Comparison of ENCODE assay signal across 8 mouse cellular contexts in the genomic region with DNA sequence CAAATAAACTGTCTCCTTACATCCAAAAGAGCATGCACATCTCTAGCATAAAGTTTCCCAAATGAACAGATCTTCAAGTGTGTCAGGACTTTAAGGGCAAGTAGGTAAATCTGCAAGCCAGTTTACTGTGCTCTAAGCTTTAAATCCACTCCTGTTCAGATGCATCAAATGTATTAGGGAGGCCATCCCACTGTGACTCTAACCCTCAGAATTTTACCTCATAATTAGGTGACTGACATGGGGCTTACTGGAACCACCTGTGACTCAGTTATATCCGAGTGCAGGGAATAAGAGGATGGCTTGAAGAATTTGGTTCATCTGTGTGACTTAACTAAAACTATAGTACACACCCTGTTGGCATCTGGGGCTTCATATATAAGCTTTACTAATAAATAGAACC. TPM values are rescaled to one million over a fixed set of nuclear protein-coding genes. Genes with fewer than 3 reads are reported as not detected.
A peak's percentile ranks its signal among the peaks of the same experiment; 100 is the strongest.
DNase-seq lines count a peak whose midpoint lies in the region; ATAC-seq and TF ChIP-seq lines count a peak whose summit lies in the region.

No protein-coding gene starts in this region.

- TF ChIP-seq CTCF in liver, adult 2 months (IDR thresholded peaks at IDR 0.05; ENCODE audit: low read depth, low read length): no peak

- H3K9me3 ChIP-seq in embryonic facial prominence, embryonic 11.5 days (replicated peaks; ENCODE audit: control insufficient read depth, low read length): no peaks in the 10 kb centered on the region
- no peaks in the 10 kb centered on the region for H3K9me3 ChIP-seq in intestine, embryonic 15.5 days
- no peaks in the 10 kb centered on the region for H3K9me3 ChIP-seq in neural tube, embryonic 13.5 days

- no peak for ATAC-seq in embryonic facial prominence, embryonic 11.5 days (replicated peaks; ENCODE audit: insufficient number of reproducible peaks, low FRiP score, low TSS enrichment, low read depth)
- no peak for ATAC-seq in intestine, embryonic 15.5 days
- ATAC-seq in neural tube, embryonic 13.5 days (ENCODE audit: low read depth): no peak
- no peak for ATAC-seq in cerebellum, adult (ENCODE audit: insufficient number of reproducible peaks, low FRiP score, low TSS enrichment)

- H3K27ac ChIP-seq in liver, adult 2 months (replicated peaks; ENCODE audit: insufficient read depth, low read depth, low read length): no peak overlapping the region
- H3K27ac ChIP-seq in embryonic facial prominence, embryonic 11.5 days (replicated peaks; ENCODE audit: low read depth, low read length): no peak overlapping the region
- H3K27ac ChIP-seq in intestine, embryonic 15.5 days: peak overlapping the region; percentile 100
- H3K27ac ChIP-seq in neural tube, embryonic 13.5 days (replicated peaks): 0 out of 2 replicates have a peak overlapping the region, but pooled peaks have one; percentile 99

- peaks cover 5% of the 10 kb centered on the region; the same call in 1 of the 2 replicates for H3K4me1 ChIP-seq in liver, adult 2 months (ENCODE audit: control insufficient read depth, insufficient read depth, low read length)
- peaks cover 4% of the 10 kb centered on the region; the same call in 1 of the 2 replicates for H3K4me1 ChIP-seq in embryonic facial prominence, embryonic 11.5 days (ENCODE audit: control insufficient read depth, insufficient read depth, low read length)
- H3K4me1 ChIP-seq in intestine, embryonic 15.5 days (replicated peaks): peaks cover 5% of the 10 kb centered on the region; the same call in 1 of the 2 replicates
- H3K4me1 ChIP-seq in neural tube, embryonic 13.5 days (replicated peaks): peaks cover 12% of the 10 kb centered on the region

- TF ChIP-seq POLR2A in liver, adult 2 months (IDR thresholded peaks at IDR 0.05; ENCODE audit: extremely low read depth, insufficient read depth, low read length): no peak

- H3K27me3 ChIP-seq in liver, adult 2 months (ENCODE audit: control insufficient read depth, insufficient read depth, low read length): no peaks in the 10 kb centered on the region
- H3K27me3 ChIP-seq in embryonic facial prominence, embryonic 11.5 days (ENCODE audit: control insufficient read depth, insufficient read depth, low read length): no peaks in the 10 kb centered on the region
- H3K27me3 ChIP-seq in intestine, embryonic 15.5 days (replicated peaks): no peaks in the 10 kb centered on the region
- H3K27me3 ChIP-seq in neural tube, embryonic 13.5 days: no peaks in the 10 kb centered on the region

- H3K4me2 ChIP-seq in embryonic facial prominence, embryonic 11.5 days (ENCODE audit: low read depth, low read length): peak overlapping the region; percentile 46
- peak overlapping the region; percentile 67 for H3K4me2 ChIP-seq in intestine, embryonic 15.5 days (replicated peaks)
- H3K4me2 ChIP-seq in neural tube, embryonic 13.5 days: peak overlapping the region; percentile 68

- H3K4me3 ChIP-seq in liver, adult 2 months (ENCODE audit: insufficient read depth, low read depth, low read length): peak overlapping the region; percentile 39; the same call in 1 of the 2 replicates
- peak overlapping the region; percentile 57 for H3K4me3 ChIP-seq in embryonic facial prominence, embryonic 11.5 days (ENCODE audit: low read depth, low read length)
- peak overlapping the region; percentile 79 for H3K4me3 ChIP-seq in intestine, embryonic 15.5 days (replicated peaks)
- peak overlapping the region; percentile 86 for H3K4me3 ChIP-seq in neural tube, embryonic 13.5 days

- WGBS in liver, adult 2 months: 28% methylated on average over 1 of the region's 1 CpGs
- WGBS in embryonic facial prominence, embryonic 11.5 days: 20% methylated on average over 1 of the region's 1 CpGs
- 23% methylated on average over 1 of the region's 1 CpGs for WGBS in intestine, embryonic 15.5 days
- 51% methylated on average over 1 of the region's 1 CpGs for WGBS in neural tube, embryonic 13.5 days

- peaks cover 10% of the 10 kb centered on the region; the same call in 1 of the 2 replicates for H3K79me2 ChIP-seq in liver, adult 2 months (ENCODE audit: control insufficient read depth, insufficient read depth, low read length)

- H3K9ac ChIP-seq in liver, adult 2 months (ENCODE audit: low read depth, low read length): no peak overlapping the region
- peak overlapping the region; percentile 89 for H3K9ac ChIP-seq in embryonic facial prominence, embryonic 11.5 days (replicated peaks; ENCODE audit: low read length)
- H3K9ac ChIP-seq in intestine, embryonic 15.5 days: peak overlapping the region; percentile 89
- H3K9ac ChIP-seq in neural tube, embryonic 13.5 days: peak overlapping the region; percentile 92

- no peak for DNase-seq in liver, adult 2 months (ENCODE audit: extremely low read depth, low read depth, low spot score)
- no peak for DNase-seq in liver
- DNase-seq in embryonic facial prominence, embryonic 11.5 days (ENCODE audit: low spot score): no peak
- no peak for DNase-seq in adrenal gland, postnatal 14 days
- no peak for DNase-seq in thymus, postnatal 0 days (ENCODE audit: low spot score)

- peaks cover 33% of the 10 kb centered on the region for H3K36me3 ChIP-seq in liver, adult 2 months (ENCODE audit: control insufficient read depth, insufficient read depth, low read length)
- peaks cover 6% of the 10 kb centered on the region for H3K36me3 ChIP-seq in embryonic facial prominence, embryonic 11.5 days (replicated peaks; ENCODE audit: control insufficient read depth, insufficient read depth, low read depth, low read length)
- peaks cover 9% of the 10 kb centered on the region for H3K36me3 ChIP-seq in intestine, embryonic 15.5 days
- H3K36me3 ChIP-seq in neural tube, embryonic 13.5 days: peaks cover 37% of the 10 kb centered on the region

RNA-seq across cellular contexts. Expression of gene Tor1aip2, which starts 0.5 kb away (rescaled TPM):
- 110 and 118 TPM in 2 replicates for total RNA-seq in liver, adult 2 months (2014; rRNA removed)
- polyA plus RNA-seq in liver, adult 2 months (2012; rRNA removed): 82.6 and 90.2 TPM in 2 replicates
- polyA plus RNA-seq in embryonic facial prominence, embryonic 11.5 days (2014; fragmentation: Nextera tagmentation; extraction: Ambion mirVana): 147 and 154 TPM in 2 replicates
- polyA plus RNA-seq in intestine, embryonic 15.5 days (2015; fragmentation: Nextera tagmentation; extraction: Ambion mirVana): 135 and 139 TPM in 2 replicates
- polyA plus RNA-seq in neural tube, embryonic 13.5 days (2015; fragmentation: Nextera tagmentation; extraction: Ambion mirVana): 77.3 and 78.9 TPM in 2 replicates
- total RNA-seq in adrenal gland, postnatal 14 days (2021): 113 and 124 TPM in 2 replicates
- 81.0 and 92.7 TPM in 2 replicates for polyA plus RNA-seq in thymus, postnatal 0 days (2015; fragmentation: Nextera tagmentation; extraction: Ambion mirVana)

RNA-seq across cellular contexts. Expression of gene Tor1aip1, which starts 1.6 kb away (rescaled TPM):
- total RNA-seq in liver, adult 2 months (2014; rRNA removed): 26.4 and 32.6 TPM in 2 replicates
- 19.9 and 25.7 TPM in 2 replicates for polyA plus RNA-seq in liver, adult 2 months (2012; rRNA removed)
- 43.3 and 46.5 TPM in 2 replicates for polyA plus RNA-seq in embryonic facial prominence, embryonic 11.5 days (2014; fragmentation: Nextera tagmentation; extraction: Ambion mirVana)
- polyA plus RNA-seq in intestine, embryonic 15.5 days (2015; fragmentation: Nextera tagmentation; extraction: Ambion mirVana): 36.3 and 39.4 TPM in 2 replicates
- 24.2 and 26.5 TPM in 2 replicates for polyA plus RNA-seq in neural tube, embryonic 13.5 days (2015; fragmentation: Nextera tagmentation; extraction: Ambion mirVana)
- 99.0 and 101 TPM in 2 replicates for total RNA-seq in adrenal gland, postnatal 14 days (2021)
- 90.2 and 104 TPM in 2 replicates for polyA plus RNA-seq in thymus, postnatal 0 days (2015; fragmentation: Nextera tagmentation; extraction: Ambion mirVana)

Comparison
In these comparisons a context has a peak if more than half of its experiments do, and no peak if none do; other contexts are left out.
1. H3K27ac ChIP-seq: peak in intestine, embryonic 15.5 days (single experiment) and neural tube, embryonic 13.5 days (single experiment); none in liver, adult 2 months (single experiment) and embryonic facial prominence, embryonic 11.5 days (single experiment).
2. Peak in every context shown above with its lines, with median percentiles within 50 percentile points of each other: H3K4me3 ChIP-seq and H3K4me2 ChIP-seq.